Mouse (Mus musculus) heart, adult 8-10 months (tissue): ENCODE measurements at regions not wholly inside any gene's neighbourhood (a gene's known extent, or its start where the extent isn't known, plus 50 kb on each side); places are given as distances from the start of the nearest gene placed in this dataset.

Experiments
- DNase-seq: peaks from one replicate; pipeline ENCODE4 v3.0.0; 2022; ENCODE audit warnings: low spot score

DNA sequence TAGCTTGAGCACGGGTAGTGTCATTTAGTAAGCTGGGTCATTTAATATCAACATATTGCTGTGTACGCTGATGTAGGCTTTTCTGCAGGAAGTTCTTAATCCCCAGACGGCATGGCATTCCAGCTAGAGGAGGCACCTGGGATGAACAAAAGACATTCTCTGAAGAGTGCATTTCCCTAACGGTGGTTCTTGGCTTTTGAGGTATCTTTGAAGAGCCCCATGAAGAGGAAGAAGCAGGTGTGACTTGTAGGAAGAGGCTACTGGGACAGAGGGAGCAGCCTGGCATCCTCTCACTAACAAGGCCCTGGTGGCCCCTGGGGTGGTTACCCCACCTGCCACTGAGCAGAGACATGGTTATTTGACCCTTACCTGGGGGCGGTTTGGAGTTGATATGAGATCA is 457.7 kb downstream of the Rnf144b start:
- no peak for DNase-seq

- no peak for DNase-seq
Measured at GRCm38 (mm10) chr13:47585158-47585557, 462.7 kb downstream of the Rnf144b start.

GRCm38 (mm10) chr13:47602646-47603045 is 480.2 kb downstream of the Rnf144b start:
- no peak for DNase-seq

DNA sequence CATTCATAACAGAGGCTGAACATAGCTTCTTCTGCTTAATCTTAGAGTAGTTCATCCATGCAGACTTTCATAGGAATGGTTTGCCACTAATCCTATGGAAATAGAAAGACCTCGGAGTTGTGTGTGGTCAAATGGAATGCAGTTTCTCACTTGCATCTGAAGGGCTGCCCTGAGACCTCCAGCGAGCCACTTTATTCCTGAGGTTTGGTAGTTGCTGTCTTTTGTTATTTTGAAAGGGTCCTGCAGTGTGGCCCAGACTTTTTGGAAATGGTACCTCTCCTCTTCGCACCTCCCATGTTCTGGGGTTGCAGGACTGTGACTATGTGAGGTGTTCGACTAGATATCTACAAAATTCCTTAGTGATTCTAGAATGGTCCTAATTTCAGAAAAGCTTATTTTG is 489.0 kb downstream of the Rnf144b start:
- no peak for DNase-seq

- DNase-seq, result no peak
Measured at GRCm38 (mm10) chr13:47636511-47637103, 514.2 kb downstream of the Rnf144b start.

- no peak for DNase-seq
Measured at GRCm38 (mm10) chr13:47642341-47642740, 519.9 kb downstream of the Rnf144b start.

- no peak for DNase-seq
Measured at GRCm38 (mm10) chr13:47645081-47645480, 522.6 kb downstream of the Rnf144b start.

DNA sequence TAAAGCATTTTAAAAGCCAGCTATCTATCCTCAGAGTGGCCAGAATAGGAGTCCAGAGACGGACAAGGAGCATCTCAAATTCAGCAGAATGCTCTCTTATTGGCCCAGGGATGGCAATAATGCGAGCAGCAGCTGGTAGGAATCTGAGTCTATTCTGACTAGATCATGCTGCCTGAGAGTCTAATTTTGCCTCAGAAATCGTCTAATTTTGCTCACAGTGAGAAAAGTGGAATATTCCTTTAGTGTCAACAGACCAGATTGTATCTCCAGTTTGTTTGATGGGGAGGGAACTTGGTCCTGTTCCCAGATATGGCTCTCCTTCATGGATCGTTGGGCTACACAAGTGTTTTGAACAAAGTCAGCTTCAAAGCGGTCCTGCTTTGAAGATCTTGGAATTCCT is 525.2 kb downstream of the Rnf144b start:
- DNase-seq, result no peak

GRCm38 (mm10) chr13:47650093-47650492 is 527.6 kb downstream of the Rnf144b start:
- no peak for DNase-seq

DNA sequence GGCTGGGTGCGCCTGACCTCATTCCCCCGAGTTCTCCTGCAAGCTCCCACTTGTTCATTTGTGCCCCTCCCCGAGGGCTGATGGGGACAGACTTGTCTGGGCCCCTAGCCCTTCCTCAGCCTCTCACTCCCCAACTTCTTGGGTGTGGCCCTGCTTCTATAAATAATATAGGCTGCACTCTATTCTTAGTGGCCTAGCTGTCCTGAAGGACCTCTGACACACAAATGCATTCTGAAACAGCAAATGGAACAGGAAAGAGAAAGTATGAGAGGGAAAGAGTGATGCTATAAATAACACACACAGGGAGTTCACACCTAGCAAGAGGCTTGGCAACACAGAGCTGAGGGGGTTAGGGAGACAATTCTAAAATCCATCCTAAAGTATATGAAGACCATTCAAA is 544.0 kb downstream of the Rnf144b start:
- DNase-seq, result no peak

DNA sequence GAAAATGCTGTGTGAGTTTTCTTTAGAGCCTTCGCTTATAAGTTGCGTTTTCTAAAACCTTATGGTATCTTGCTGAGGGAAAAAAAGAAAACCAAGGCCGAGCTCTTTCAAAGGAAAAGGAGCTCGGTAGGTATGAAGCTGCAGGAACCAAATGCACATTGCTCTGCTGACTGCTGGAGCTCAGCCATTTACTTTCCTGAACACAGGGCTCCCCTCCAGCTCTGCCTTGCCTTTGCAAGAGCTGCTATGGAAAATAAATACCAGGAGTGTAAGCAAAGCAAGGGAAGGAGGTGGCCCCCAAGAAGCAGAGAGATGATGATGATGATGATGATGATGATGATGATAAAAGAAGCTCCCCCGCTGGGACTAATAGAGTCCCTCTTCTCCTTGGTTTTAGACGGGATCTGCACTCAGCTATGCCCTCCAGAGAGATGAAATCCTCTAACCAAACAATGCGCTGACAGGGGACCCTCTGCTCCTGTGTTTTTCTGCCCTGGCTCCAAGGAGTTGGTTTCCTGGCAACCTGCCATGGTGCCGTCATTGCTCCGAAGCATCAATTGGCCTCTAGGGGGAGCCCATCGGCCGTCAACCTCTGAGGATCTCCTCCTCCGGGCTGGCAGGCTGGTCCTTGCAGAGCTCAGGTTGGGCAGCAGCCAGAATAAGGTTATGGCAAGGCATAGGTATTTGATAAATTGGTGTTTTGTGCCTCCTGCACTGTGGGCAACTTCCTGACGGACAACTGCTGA is 544.7 kb downstream of the Rnf144b start:
- peak; percentile 86 for DNase-seq

DNA sequence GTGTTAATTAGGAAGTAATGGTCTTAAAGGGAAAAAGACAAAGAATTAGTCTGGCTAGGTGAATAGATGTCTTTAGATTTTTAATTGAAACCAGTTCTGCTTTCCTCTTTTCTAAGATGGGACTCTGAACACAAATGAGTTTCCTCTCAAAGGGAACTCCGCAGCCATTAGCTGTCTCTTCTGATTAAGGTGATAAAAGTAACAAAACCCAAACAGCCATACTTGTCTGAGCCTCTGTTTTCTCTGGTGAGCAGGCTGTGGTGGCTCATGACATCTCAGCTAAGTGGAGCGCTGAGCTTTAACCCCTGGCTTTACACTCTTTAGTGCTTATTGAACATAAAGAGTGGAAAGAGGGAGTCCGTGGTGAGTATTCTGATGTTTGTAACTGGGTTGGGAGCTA is 565.7 kb downstream of the Rnf144b start:
- no peak for DNase-seq

DNA sequence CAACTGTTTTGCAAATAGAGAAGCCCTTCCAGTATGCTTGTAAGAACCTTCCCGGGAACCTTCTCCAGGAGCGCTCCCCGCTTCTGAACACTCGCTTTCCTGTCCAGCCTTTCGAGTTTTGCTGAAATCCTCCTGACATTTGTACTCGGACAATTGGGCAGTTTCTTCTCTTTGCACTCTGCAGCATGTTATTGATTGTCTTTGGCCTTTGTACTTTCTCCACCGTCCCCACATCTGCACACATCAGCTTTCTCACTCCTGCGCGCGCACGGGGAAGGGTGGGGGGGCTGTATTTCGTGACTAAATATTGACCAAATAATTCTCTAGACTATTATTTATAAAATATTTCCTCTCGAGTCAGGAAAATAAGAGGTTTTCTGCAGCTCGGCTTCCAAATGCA is 567.2 kb upstream of the Id4 start:
- no peak for DNase-seq

DNA sequence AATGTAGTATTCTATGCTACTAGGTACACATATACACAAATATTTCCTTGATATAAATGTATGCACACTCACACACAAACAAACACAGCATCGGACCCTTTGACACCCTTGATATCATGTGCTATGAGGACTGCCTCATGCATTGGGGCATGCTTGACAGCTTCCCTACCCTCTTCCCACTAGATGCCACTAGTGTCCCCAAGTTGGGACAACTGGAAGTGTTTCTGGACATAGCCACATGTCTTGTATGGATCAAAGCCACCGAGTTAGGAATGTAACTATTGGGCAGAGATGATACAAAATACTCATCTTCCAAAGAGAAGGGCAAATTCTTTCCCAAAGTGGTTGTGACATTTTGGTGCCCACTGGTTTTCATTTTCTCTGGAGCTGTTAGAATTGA is 565.2 kb upstream of the Id4 start:
- DNase-seq, result no peak

- DNase-seq, result no peak
Measured at GRCm38 (mm10) chr13:47700556-47700955, 560.5 kb upstream of the Id4 start.

DNA sequence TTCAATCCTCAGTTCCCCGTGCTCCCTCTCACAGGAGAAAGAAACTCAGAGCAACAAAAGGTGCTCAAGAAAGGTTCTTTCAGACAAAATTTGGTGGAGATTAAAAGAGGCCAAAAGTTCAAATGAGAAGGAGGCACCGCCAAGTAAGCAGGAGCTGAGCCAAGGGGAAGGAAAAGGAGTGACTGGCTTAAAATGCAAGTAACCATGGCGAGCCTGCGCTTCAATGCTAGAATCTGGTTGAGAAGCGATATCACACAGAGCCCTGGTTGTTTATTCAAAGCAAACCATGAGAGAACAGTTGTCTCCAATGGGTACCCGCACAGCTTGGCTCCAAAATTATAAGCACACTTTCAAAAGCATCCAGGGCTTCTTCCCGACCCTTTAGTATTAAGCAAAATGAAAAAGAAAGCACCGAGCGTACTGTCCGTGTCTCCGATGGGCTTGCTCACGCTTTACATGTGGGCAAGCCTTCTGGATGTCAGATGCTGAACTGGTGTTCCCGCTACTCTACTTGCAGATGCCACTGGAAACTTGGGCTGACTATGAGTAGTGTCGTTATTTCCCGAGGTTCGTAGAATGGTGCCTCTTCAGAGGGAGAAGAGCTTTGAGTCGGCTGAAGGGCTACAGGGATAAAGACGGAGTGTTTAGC is 552.9 kb upstream of the Id4 start:
- no peak for DNase-seq

GRCm38 (mm10) chr13:47709323-47709722 is 551.7 kb upstream of the Id4 start:
- no peak for DNase-seq

DNA sequence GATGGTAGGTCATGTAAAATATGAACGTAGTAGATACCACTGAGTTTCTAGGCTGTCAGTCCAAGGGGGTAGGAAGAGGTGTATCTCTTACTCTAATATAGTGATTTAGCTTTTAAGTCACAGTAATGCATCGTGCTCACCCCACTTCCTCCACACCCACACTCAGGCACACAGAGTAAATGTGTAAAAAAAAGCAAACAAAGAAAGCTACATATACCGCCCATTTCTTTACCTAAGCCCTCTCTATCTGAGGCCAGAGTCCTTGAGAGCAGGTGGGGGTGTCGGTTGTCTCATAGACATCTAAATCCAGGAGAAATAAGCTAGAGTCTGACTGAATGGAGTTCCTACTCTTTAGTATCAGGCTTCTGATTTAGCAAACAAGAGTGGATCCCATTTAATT is 548.5 kb upstream of the Id4 start:
- no peak for DNase-seq

DNA sequence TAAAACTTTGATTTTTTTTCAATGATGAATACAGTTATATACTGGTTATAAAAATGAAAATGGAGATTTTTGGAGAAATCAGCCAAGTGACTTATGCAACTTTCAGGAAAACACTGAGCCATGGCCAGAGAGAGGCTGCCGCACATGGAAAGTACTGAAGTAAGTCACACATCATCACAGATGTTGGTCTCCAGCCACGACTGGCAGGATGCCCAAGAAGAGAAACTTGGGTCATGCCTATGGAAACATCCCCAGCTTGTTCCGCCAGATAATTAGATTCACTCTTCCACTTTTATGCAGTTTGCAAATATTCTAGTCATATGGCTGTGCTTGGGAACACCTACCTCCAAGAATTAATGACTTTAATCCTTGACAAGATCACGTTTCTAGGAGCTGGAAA is 544.8 kb upstream of the Id4 start:
- DNase-seq, result no peak

DNA sequence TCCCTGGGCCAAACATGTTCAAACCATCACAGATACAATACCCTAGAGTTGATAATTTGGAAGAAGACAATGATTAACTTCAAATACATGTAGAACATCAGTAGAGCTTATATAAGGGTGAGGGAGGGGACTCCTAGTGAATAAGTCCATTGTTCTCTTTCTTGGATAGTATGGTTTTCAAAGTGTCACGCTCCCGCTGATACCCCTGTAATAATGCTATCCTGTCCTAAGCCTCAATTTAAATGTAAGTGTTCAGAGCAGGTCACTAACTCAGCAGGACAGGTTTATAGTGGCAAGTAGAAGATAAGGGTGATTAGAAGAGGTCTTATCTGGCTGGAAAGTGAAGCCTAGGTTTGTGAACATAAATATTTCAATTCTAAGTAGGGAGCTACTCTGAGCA is 540.4 kb upstream of the Id4 start:
- DNase-seq, result no peak

GRCm38 (mm10) chr13:47734415-47734814 is 526.6 kb upstream of the Id4 start:
- DNase-seq, result no peak

DNA sequence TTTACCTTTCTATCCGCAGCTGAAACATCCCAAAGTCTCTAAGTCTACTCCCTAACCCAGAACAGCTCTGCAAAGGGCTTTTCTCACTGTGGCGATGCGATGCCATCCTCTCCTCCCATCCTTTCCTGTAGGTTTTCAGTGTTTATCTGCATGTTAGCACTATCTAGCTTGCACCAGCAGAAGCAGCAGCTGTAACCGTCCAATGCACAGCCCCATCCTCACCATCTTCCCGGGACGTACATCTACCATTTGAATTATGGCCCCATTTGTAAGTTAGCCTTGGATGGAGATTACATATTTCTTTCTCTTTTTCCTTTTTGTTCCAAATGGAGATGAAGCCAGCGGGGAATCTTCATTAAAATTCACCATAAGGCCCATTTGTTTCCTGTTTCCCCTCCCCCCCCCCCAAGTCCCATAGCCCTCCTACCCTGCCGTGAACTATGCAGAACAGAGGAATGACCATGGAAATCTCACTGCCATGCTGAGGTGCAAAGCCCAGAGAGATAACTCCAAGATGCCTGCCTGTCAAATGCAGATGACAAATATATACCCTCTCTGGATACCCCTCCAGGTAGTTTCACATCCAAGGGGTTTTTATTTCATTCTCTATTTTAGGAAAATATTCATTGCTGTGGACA is 525.5 kb upstream of the Id4 start:
- no peak for DNase-seq

- DNase-seq, result no peak
Measured at GRCm38 (mm10) chr13:47748906-47749305, 512.1 kb upstream of the Id4 start.
